Mouse (Mus musculus) liver, adult (tissue): ENCODE measurements around the gene Sh3pxd2a.

Experiments used
- GATA4 ChIP-seq: IDR thresholded peaks from 2 replicates; pipeline ENCODE4 v1.6.1; 2014; ENCODE audit warnings: mild to moderate bottlenecking, low read length; ENCODE audit not compliant: insufficient replicate concordance

Sh3pxd2a gene

GRCm38 (mm10) chr19:47264322-47265092 is 199.7 kb downstream of the Sh3pxd2a start:
- TF ChIP-seq GATA4 = no peak

GRCm38 (mm10) chr19:47263621-47264020 is 200.6 kb downstream of the Sh3pxd2a start:
- no peak for TF ChIP-seq GATA4

GRCm38 (mm10) chr19:47261196-47261595 is 203.0 kb downstream of the Sh3pxd2a start:
- no peak for TF ChIP-seq GATA4

- TF ChIP-seq GATA4 = no peak
Measured at GRCm38 (mm10) chr19:47259581-47259980, 204.6 kb downstream of the Sh3pxd2a start.

GRCm38 (mm10) chr19:47255919-47256318 is 208.3 kb downstream of the Sh3pxd2a start:
- no peak for TF ChIP-seq GATA4

GRCm38 (mm10) chr19:47255036-47255435 is 209.2 kb downstream of the Sh3pxd2a start:
- no peak for TF ChIP-seq GATA4

GRCm38 (mm10) chr19:47253053-47253628 is 211.1 kb downstream of the Sh3pxd2a start:
- TF ChIP-seq GATA4 = no peak

- no peak for TF ChIP-seq GATA4
Measured at GRCm38 (mm10) chr19:47250931-47251330, 213.3 kb downstream of the Sh3pxd2a start.

- TF ChIP-seq GATA4 = no peak
Measured at GRCm38 (mm10) chr19:47248906-47249568, 215.2 kb downstream of the Sh3pxd2a start.

GRCm38 (mm10) chr19:47248296-47248695 is 215.9 kb downstream of the Sh3pxd2a start:
- no peak for TF ChIP-seq GATA4

- no peak for TF ChIP-seq GATA4
Measured at GRCm38 (mm10) chr19:47247791-47248190, 216.4 kb downstream of the Sh3pxd2a start.

GRCm38 (mm10) chr19:47245512-47245911 is 218.7 kb downstream of the Sh3pxd2a start:
- no peak for TF ChIP-seq GATA4

GRCm38 (mm10) chr19:47242227-47242626 is 222.0 kb downstream of the Sh3pxd2a start:
- no peak for TF ChIP-seq GATA4

GRCm38 (mm10) chr19:47240957-47241356 is 223.2 kb downstream of the Sh3pxd2a start:
- TF ChIP-seq GATA4 = no peak

GRCm38 (mm10) chr19:47240076-47240475 is 224.1 kb downstream of the Sh3pxd2a start:
- TF ChIP-seq GATA4 = no peak

- no peak for TF ChIP-seq GATA4
Measured at GRCm38 (mm10) chr19:47233087-47233486, 231.1 kb downstream of the Sh3pxd2a start.

- no peak for TF ChIP-seq GATA4
Measured at GRCm38 (mm10) chr19:47232077-47232865, 231.9 kb downstream of the Sh3pxd2a start.
